Mouse (Mus musculus) bone marrow macrophage, adult 2 months (primary cell): ENCODE results near the gene Cxcl3. TPM values are rescaled to one million over a fixed set of nuclear protein-coding genes. Genes with fewer than 3 reads are reported as not detected.

Source experiments
- H3K27ac ChIP-seq: 2 replicates; pipeline ENCODE4 v1.5.1; 2012; ENCODE audit warnings: low read depth, low read length; ENCODE audit not compliant: insufficient read depth
- H3K4me1 ChIP-seq: 2 replicates; pipeline ENCODE4 v1.6.1; 2012; ENCODE audit warnings: low read length; ENCODE audit not compliant: control insufficient read depth, insufficient read depth
- H3K4me3 ChIP-seq: 2 replicates; pipeline ENCODE4 v1.5.1; 2012; ENCODE audit warnings: mild to moderate bottlenecking, low read length, moderate library complexity; ENCODE audit not compliant: insufficient read depth
- CTCF ChIP-seq: IDR thresholded peaks from 2 replicates; pipeline ENCODE4 v1.5.1; 2012; ENCODE audit warnings: low read depth, mild to moderate bottlenecking, low read length, moderate library complexity
- POLR2A ChIP-seq: IDR thresholded peaks from 2 replicates; pipeline ENCODE4 v1.6.1; 2012; ENCODE audit warnings: mild to moderate bottlenecking, low read depth, low read length, borderline replicate concordance
- polyA plus RNA-seq: library from polyadenylated mRNA; stranded (reverse); fragments of >200 nt; gene quantifications from 2 replicates; pipeline ENCODE4 v1.2.4, GENCODE M21; 2012; ENCODE audit not compliant: missing spikeins, insufficient read depth, insufficient read length

Gene Cxcl3
- polyA plus RNA-seq, 1 experiment: not detected

GRCm38 (mm10) chr5:90765821-90766606 lies 19.9 kb upstream of the Cxcl3 start:
- no peak for TF ChIP-seq CTCF
- H3K4me1 ChIP-seq: peaks cover 23% of the 10 kb centered on the region
- no peak overlapping the region for H3K4me3 ChIP-seq
- no peak overlapping the region for H3K27ac ChIP-seq

- Histone ChIP-seq H3K27ac (no peak within 1 kb of the TSS), H3K4me3 (no peak within 1 kb of the TSS), H3K4me1 (peaks cover 36% of the 10 kb centered on the region)
- TF ChIP-seq CTCF (no peak), POLR2A (no peak)
Observed at GRCm38 (mm10) chr5:90768218-90768617, 17.7 kb upstream of the Cxcl3 start, which contains the start of gene Ppbp. TSS of gene Ppbp (plus strand) at chr5:90768518.

GRCm38 (mm10) chr5:90771369-90771768 lies 14.5 kb upstream of the Cxcl3 start:
- H3K27ac ChIP-seq: peak overlapping the region; percentile 97
- H3K4me3 ChIP-seq: no peak overlapping the region
- no peak for TF ChIP-seq CTCF
- no peak for TF ChIP-seq POLR2A
- H3K4me1 ChIP-seq: peaks cover 36% of the 10 kb centered on the region

- peaks cover 37% of the 10 kb centered on the region for H3K4me1 ChIP-seq
- H3K4me3 ChIP-seq: peak within 1 kb of the TSS; percentile 62
- H3K27ac ChIP-seq: peak within 1 kb of the TSS; percentile 97
- TF ChIP-seq POLR2A (no peak), CTCF (no peak)
Observed at GRCm38 (mm10) chr5:90771880-90772653, 13.8 kb upstream of the Cxcl3 start, which contains the start of gene Pf4. TSS of gene Pf4 (plus strand) at chr5:90772435.

GRCm38 (mm10) chr5:90775562-90775961 lies 10.3 kb upstream of the Cxcl3 start:
- no peak overlapping the region for H3K4me3 ChIP-seq
- no peak for TF ChIP-seq POLR2A
- TF ChIP-seq CTCF: no peak
- peaks cover 26% of the 10 kb centered on the region for H3K4me1 ChIP-seq
- no peak overlapping the region for H3K27ac ChIP-seq

- Histone ChIP-seq H3K27ac (no peak overlapping the region), H3K4me1 (peaks cover 13% of the 10 kb centered on the region), H3K4me3 (no peak overlapping the region)
- TF ChIP-seq POLR2A (no peak), CTCF (no peak)
Observed at GRCm38 (mm10) chr5:90777621-90778020, 8.3 kb upstream of the Cxcl3 start.

- no peak overlapping the region for H3K4me3 ChIP-seq
- H3K27ac ChIP-seq: no peak overlapping the region
- TF ChIP-seq POLR2A (no peak), CTCF (no peak)
- H3K4me1 ChIP-seq: peaks cover 9% of the 10 kb centered on the region
Observed at GRCm38 (mm10) chr5:90778856-90779255, 7.0 kb upstream of the Cxcl3 start.

- Histone ChIP-seq H3K4me1 (peaks cover 5% of the 10 kb centered on the region), H3K27ac (no peak overlapping the region), H3K4me3 (no peak overlapping the region)
- TF ChIP-seq POLR2A (no peak), CTCF (no peak)
Observed at GRCm38 (mm10) chr5:90783697-90784096, 2.2 kb upstream of the Cxcl3 start.

GRCm38 (mm10) chr5:90788114-90788513 lies 2.2 kb downstream of the Cxcl3 start:
- no peak overlapping the region for H3K4me3 ChIP-seq
- no peak for TF ChIP-seq CTCF
- no peak for TF ChIP-seq POLR2A
- no peak overlapping the region for H3K27ac ChIP-seq
- peaks cover 16% of the 10 kb centered on the region for H3K4me1 ChIP-seq
